Mouse (Mus musculus): ENCODE measurements around the gene Gm13212. TPM values are rescaled to one million over a fixed set of nuclear protein-coding genes. Genes with fewer than 3 reads are reported as not detected.
"Not testable (repeated sequence)": the region's sequence is repeated elsewhere in the genome, so short reads cannot be mapped to it uniquely, and the experiment has no call there.

The Gm13212 gene
- polyA plus RNA-seq, 1 experiment from 2014 or later: 2.1 TPM

DNA sequence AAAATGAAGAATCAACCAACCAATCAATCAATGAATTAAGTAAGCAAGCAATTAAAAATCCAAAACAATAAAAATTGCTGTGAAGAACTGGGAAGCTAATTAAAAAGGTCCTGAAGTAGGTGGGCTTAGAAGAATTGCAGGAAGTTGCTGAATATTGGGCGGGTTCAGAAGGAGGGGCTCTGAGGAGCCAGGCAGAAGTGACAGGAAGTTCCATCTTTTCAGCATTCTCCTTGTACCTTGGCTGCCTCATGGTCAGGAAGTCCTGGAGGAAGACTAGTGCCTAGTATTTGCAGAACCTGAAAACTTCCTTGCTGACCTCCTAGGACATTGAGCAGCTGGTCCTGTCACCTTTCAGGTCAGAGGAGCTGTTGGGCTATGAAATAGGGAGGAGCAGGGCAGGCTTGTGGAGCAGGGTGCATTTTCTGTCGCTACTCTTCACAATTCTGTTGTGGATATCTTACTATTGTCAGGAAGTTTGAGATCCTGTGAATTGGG, 89.4 kb downstream of the Gm13212 start:
- not testable (repeated sequence) for H3K36me3 ChIP-seq (ENCODE audit: insufficient read depth, low read length); H3K9me3 ChIP-seq (replicated peaks; ENCODE audit: low read length); ATAC-seq (replicated peaks; ENCODE audit: low FRiP score, low read depth); H3K27ac ChIP-seq; H3K4me3 ChIP-seq (replicated peaks; ENCODE audit: low read depth, low read length); H3K4me1 ChIP-seq (replicated peaks; ENCODE audit: insufficient read depth, low read length); DNase-seq (ENCODE audit: low spot score); H3K27me3 ChIP-seq (ENCODE audit: insufficient read depth, low read length); H3K4me2 ChIP-seq (ENCODE audit: low read length); H3K9ac ChIP-seq (ENCODE audit: low read depth, low read length)
- 66% methylated on average over 2 of the region's 2 CpGs for WGBS

Other genes with a start within 250 kb of the Gm13212 start
- gene Zfp990, start 74.4 kb upstream of the Gm13212 start, polyA plus RNA-seq (2015; fragmentation: Nextera tagmentation; extraction: Ambion mirVana): 0.15 and 0.17 TPM in 2 replicates
- gene Zfp980, start 85.5 kb downstream of the Gm13212 start, polyA plus RNA-seq (2015; fragmentation: Nextera tagmentation; extraction: Ambion mirVana): not detected in 2 replicates